Mouse (Mus musculus): ENCODE data around the gene Olfr1193. TPM values are rescaled to one million over a fixed set of nuclear protein-coding genes. Genes with fewer than 3 reads are reported as not detected.
"Not testable (repeated sequence)": the region's sequence is repeated elsewhere in the genome, so short reads cannot be mapped to it uniquely, and the experiment has no call there.

Gene Olfr1193
- polyA plus RNA-seq (2014; fragmentation: Nextera tagmentation; extraction: Ambion mirVana), result not detected in 2 replicates

DNA sequence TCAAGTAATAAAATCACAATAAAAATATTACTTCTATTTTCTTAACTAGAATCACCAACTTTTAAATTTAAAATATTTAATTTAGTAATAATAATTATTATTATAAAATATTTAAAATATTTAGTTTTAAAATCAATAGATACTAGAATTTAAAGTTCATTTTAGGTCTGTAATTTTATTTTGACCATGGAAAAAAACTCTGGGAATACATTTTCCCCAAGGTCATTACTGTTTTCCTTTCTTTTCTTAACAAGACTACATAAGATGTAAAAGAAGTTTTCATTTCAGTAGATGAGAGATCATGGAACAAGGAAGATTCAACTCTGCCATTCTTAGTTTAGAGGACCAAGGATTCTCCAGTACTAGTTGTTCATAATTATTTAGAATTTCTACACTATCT, at the start of gene Olfr1193:
Olfr1193 (plus strand) TSS at position 301 of the 400 bp plus-strand sequence.
- not testable (repeated sequence) for H3K9ac ChIP-seq (ENCODE audit: low read length); H3K4me3 ChIP-seq (ENCODE audit: low read depth, low read length); H3K4me2 ChIP-seq (ENCODE audit: low read length); DNase-seq (ENCODE audit: low spot score); H3K4me1 ChIP-seq (replicated peaks; ENCODE audit: control insufficient read depth, insufficient read depth, low read length); H3K36me3 ChIP-seq (ENCODE audit: control insufficient read depth, insufficient read depth, low read length); ATAC-seq (replicated peaks; ENCODE audit: low FRiP score, low TSS enrichment, low read depth); H3K27ac ChIP-seq (ENCODE audit: low read depth); H3K9me3 ChIP-seq (ENCODE audit: control insufficient read depth, low read length); H3K27me3 ChIP-seq (replicated peaks; ENCODE audit: control insufficient read depth, insufficient read depth, low read length)

DNA sequence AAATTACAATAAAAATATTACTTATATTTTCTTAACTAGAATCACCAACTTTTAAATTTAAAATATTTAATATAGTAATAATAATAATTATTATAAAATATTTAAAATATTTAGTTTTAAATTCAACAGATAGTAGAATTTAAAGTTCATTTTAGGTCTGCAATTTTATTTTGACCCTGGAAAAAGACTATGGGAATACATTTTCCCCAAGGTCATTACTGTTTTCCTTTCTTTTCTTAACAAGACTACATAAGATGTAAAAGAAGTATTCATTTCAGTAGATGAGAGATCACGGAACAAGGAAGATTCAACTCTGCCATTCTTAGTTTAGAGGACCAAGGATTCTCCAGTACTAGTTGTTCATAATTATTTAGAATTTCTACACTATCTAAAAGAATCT, 35.2 kb upstream of the Olfr1193 start, which contains the start of gene Olfr1191-ps1:
Olfr1191-ps1 (plus strand) TSS at position 301 of the 400 bp plus-strand sequence.
- not testable (repeated sequence) for H3K27me3 ChIP-seq (replicated peaks; ENCODE audit: control insufficient read depth, insufficient read depth, low read length); H3K36me3 ChIP-seq (ENCODE audit: control insufficient read depth, insufficient read depth, low read length); H3K4me2 ChIP-seq (ENCODE audit: low read length); ATAC-seq (replicated peaks; ENCODE audit: low FRiP score, low TSS enrichment, low read depth); H3K9me3 ChIP-seq (ENCODE audit: control insufficient read depth, low read length); H3K9ac ChIP-seq (ENCODE audit: low read length); H3K4me1 ChIP-seq (replicated peaks; ENCODE audit: control insufficient read depth, insufficient read depth, low read length); DNase-seq (ENCODE audit: low spot score); H3K4me3 ChIP-seq (ENCODE audit: low read depth, low read length); H3K27ac ChIP-seq (ENCODE audit: low read depth)
- WGBS, result 85% methylated on average over 1 of the region's 1 CpGs

DNA sequence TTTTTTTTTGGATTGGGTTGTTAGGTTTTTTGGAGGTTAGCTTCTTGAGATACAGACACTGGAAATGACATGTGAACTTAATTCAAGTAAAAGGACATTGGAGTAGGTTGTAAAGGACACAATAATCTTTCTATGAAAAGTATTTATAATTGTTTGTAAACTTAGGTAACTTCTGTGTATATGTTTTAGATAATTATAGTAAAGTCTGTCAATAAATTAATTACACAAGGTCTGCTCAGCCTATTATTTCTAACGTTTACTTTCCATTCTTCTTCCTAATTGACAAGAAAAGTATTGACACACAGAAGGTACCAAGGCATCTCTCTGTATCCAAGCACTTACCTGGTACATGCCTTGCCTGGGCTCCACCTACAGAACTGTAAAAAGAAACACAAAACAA, 27.2 kb upstream of the Olfr1193 start, which contains the start of gene Olfr1192-ps1:
Olfr1192-ps1 (plus strand) TSS at position 301 of the 400 bp plus-strand sequence.
- Histone ChIP-seq H3K4me1 (replicated peaks; ENCODE audit: control insufficient read depth, insufficient read depth, low read length) (no peaks in the 10 kb centered on the region), H3K4me2 (ENCODE audit: low read length) (no peak within 1 kb of the TSS), H3K4me3 (ENCODE audit: low read depth, low read length) (no peak within 1 kb of the TSS), H3K27ac (ENCODE audit: low read depth) (no peak within 1 kb of the TSS), H3K9me3 (ENCODE audit: control insufficient read depth, low read length) (no peaks in the 10 kb centered on the region), H3K27me3 (replicated peaks; ENCODE audit: control insufficient read depth, insufficient read depth, low read length) (no peaks in the 10 kb centered on the region), H3K9ac (ENCODE audit: low read length) (no peak within 1 kb of the TSS), H3K36me3 (ENCODE audit: control insufficient read depth, insufficient read depth, low read length) (no peaks in the 10 kb centered on the region)
- ATAC-seq (replicated peaks; ENCODE audit: low FRiP score, low TSS enrichment, low read depth) (no peak), DNase-seq (ENCODE audit: low spot score) (no peak)
- 41% methylated on average over 1 of the region's 1 CpGs for WGBS

DNA sequence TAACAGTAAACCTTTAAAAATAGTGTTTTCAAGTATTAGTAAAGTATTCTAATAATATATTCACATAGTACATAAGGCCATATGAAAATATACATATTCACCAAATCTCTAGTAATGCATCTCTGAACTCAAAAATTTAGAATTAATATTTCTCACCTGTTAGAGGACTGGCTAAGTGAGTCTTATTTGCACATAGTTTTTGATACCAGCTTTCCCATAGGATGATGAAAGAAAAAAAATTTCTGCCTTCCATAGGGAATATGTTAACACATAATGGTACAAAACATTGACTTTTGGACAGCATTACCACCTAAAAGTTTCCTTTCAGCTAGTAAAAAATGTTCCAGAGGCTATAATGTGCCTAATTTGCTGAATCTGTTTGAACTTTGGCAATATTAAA, 13.7 kb downstream of the Olfr1193 start, which contains the start of gene Olfr1195:
Olfr1195 (minus strand) TSS at position 101 of the 400 bp plus-strand sequence.
- ATAC-seq (replicated peaks; ENCODE audit: low FRiP score, low TSS enrichment, low read depth) (no peak), DNase-seq (ENCODE audit: low spot score) (no peak)
- no peak within 1 kb of the TSS for H3K27ac ChIP-seq (ENCODE audit: low read depth)
- no peaks in the 10 kb centered on the region for H3K9me3 ChIP-seq (ENCODE audit: control insufficient read depth, low read length)
- H3K36me3 ChIP-seq (ENCODE audit: control insufficient read depth, insufficient read depth, low read length), result no peaks in the 10 kb centered on the region
- H3K4me3 ChIP-seq (ENCODE audit: low read depth, low read length), result no peak within 1 kb of the TSS
- no peak within 1 kb of the TSS for H3K9ac ChIP-seq (ENCODE audit: low read length)
- no peaks in the 10 kb centered on the region for H3K4me1 ChIP-seq (replicated peaks; ENCODE audit: control insufficient read depth, insufficient read depth, low read length)
- no peak within 1 kb of the TSS for H3K4me2 ChIP-seq (ENCODE audit: low read length)
- H3K27me3 ChIP-seq (replicated peaks; ENCODE audit: control insufficient read depth, insufficient read depth, low read length), result no peaks in the 10 kb centered on the region

GRCm38 (mm10) chr2:88704497-88704896, 29.1 kb downstream of the Olfr1193 start, which contains the start of gene Olfr1196:
TSS of gene Olfr1196 (minus strand) at chr2:88704597.
- H3K27ac ChIP-seq (ENCODE audit: low read depth), result no peak within 1 kb of the TSS
- no peak for DNase-seq (ENCODE audit: low spot score)
- H3K4me2 ChIP-seq (ENCODE audit: low read length), result no peak within 1 kb of the TSS
- H3K4me1 ChIP-seq (replicated peaks; ENCODE audit: control insufficient read depth, insufficient read depth, low read length), result no peaks in the 10 kb centered on the region
- no peak within 1 kb of the TSS for H3K4me3 ChIP-seq (ENCODE audit: low read depth, low read length)
- H3K36me3 ChIP-seq (ENCODE audit: control insufficient read depth, insufficient read depth, low read length), result no peaks in the 10 kb centered on the region
- WGBS, result 85% methylated on average over 2 of the region's 2 CpGs
- H3K9me3 ChIP-seq (ENCODE audit: control insufficient read depth, low read length), result no peaks in the 10 kb centered on the region
- no peaks in the 10 kb centered on the region for H3K27me3 ChIP-seq (replicated peaks; ENCODE audit: control insufficient read depth, insufficient read depth, low read length)
- ATAC-seq (replicated peaks; ENCODE audit: low FRiP score, low TSS enrichment, low read depth), result no peak
- no peak within 1 kb of the TSS for H3K9ac ChIP-seq (ENCODE audit: low read length)

Other genes starting within 250 kb of the Olfr1193 start
- gene Olfr1181, start 249.5 kb upstream of the Olfr1193 start, polyA plus RNA-seq (2014; fragmentation: Nextera tagmentation; extraction: Ambion mirVana), result not detected in 2 replicates
- not detected in 2 replicates for gene Gm13757, start 226.5 kb upstream of the Olfr1193 start, polyA plus RNA-seq (2014; fragmentation: Nextera tagmentation; extraction: Ambion mirVana)
- not detected in 2 replicates for gene Olfr1183, start 220.8 kb upstream of the Olfr1193 start, polyA plus RNA-seq (2014; fragmentation: Nextera tagmentation; extraction: Ambion mirVana)
- gene Olfr1184, start 192.0 kb upstream of the Olfr1193 start, polyA plus RNA-seq (2014; fragmentation: Nextera tagmentation; extraction: Ambion mirVana), result not detected in 2 replicates
- not detected in 2 replicates for gene Olfr1185-ps1, start 182.3 kb upstream of the Olfr1193 start, polyA plus RNA-seq (2014; fragmentation: Nextera tagmentation; extraction: Ambion mirVana)
- gene Olfr1186, start 157.1 kb upstream of the Olfr1193 start, polyA plus RNA-seq (2014; fragmentation: Nextera tagmentation; extraction: Ambion mirVana), result not detected in 2 replicates
- gene Olfr1188, start 118.7 kb upstream of the Olfr1193 start, polyA plus RNA-seq (2014; fragmentation: Nextera tagmentation; extraction: Ambion mirVana), result not detected in 2 replicates
- not detected in 2 replicates for gene Olfr1189, start 89.2 kb upstream of the Olfr1193 start, polyA plus RNA-seq (2014; fragmentation: Nextera tagmentation; extraction: Ambion mirVana)
- gene Olfr1191-ps1, start 35.1 kb upstream of the Olfr1193 start, polyA plus RNA-seq (2014; fragmentation: Nextera tagmentation; extraction: Ambion mirVana), result not detected in 2 replicates
- not detected in 2 replicates for gene Olfr1192-ps1, start 27.1 kb upstream of the Olfr1193 start, polyA plus RNA-seq (2014; fragmentation: Nextera tagmentation; extraction: Ambion mirVana)
- not detected in 2 replicates for gene Olfr1195, start 13.6 kb downstream of the Olfr1193 start, polyA plus RNA-seq (2014; fragmentation: Nextera tagmentation; extraction: Ambion mirVana)
- gene Olfr1196, start 29.0 kb downstream of the Olfr1193 start, polyA plus RNA-seq (2014; fragmentation: Nextera tagmentation; extraction: Ambion mirVana), result not detected in 2 replicates
- not detected in 2 replicates for gene Olfr1197, start 56.7 kb downstream of the Olfr1193 start, polyA plus RNA-seq (2014; fragmentation: Nextera tagmentation; extraction: Ambion mirVana)
- not detected in 2 replicates for gene Olfr1198, start 75.7 kb downstream of the Olfr1193 start, polyA plus RNA-seq (2014; fragmentation: Nextera tagmentation; extraction: Ambion mirVana)
- gene Olfr1199, start 84.8 kb downstream of the Olfr1193 start, polyA plus RNA-seq (2014; fragmentation: Nextera tagmentation; extraction: Ambion mirVana), result not detected in 2 replicates
- not detected in 2 replicates for gene Olfr1200, start 94.9 kb downstream of the Olfr1193 start, polyA plus RNA-seq (2014; fragmentation: Nextera tagmentation; extraction: Ambion mirVana)
- gene Olfr1201, start 117.4 kb downstream of the Olfr1193 start, polyA plus RNA-seq (2014; fragmentation: Nextera tagmentation; extraction: Ambion mirVana), result not detected in 2 replicates
- gene Olfr1202, start 138.9 kb downstream of the Olfr1193 start, polyA plus RNA-seq (2014; fragmentation: Nextera tagmentation; extraction: Ambion mirVana), result not detected in 2 replicates
- gene Olfr1205, start 154.1 kb downstream of the Olfr1193 start, polyA plus RNA-seq (2014; fragmentation: Nextera tagmentation; extraction: Ambion mirVana), result not detected in 2 replicates
- gene Olfr1204, start 173.7 kb downstream of the Olfr1193 start, polyA plus RNA-seq (2014; fragmentation: Nextera tagmentation; extraction: Ambion mirVana), result not detected in 2 replicates
- gene Olfr1206, start 187.6 kb downstream of the Olfr1193 start, polyA plus RNA-seq (2014; fragmentation: Nextera tagmentation; extraction: Ambion mirVana), result not detected in 2 replicates
- gene Olfr1208, start 226.7 kb downstream of the Olfr1193 start, polyA plus RNA-seq (2014; fragmentation: Nextera tagmentation; extraction: Ambion mirVana), result not detected in 2 replicates
- not detected in 2 replicates for gene Olfr1209, start 239.5 kb downstream of the Olfr1193 start, polyA plus RNA-seq (2014; fragmentation: Nextera tagmentation; extraction: Ambion mirVana)